Mouse (Mus musculus) E14TG2a.4 (cell line): ENCODE results near the gene Cldn3.

Source experiments
- H3K27me3 ChIP-seq: 2 replicates; pipeline ENCODE4 v1.6.1; 2014; ENCODE audit warnings: low read length, control low read depth; ENCODE audit not compliant: insufficient read depth
- H3K36me3 ChIP-seq: 2 replicates; pipeline ENCODE4 v1.6.1; 2014; ENCODE audit warnings: low read length, control low read depth; ENCODE audit not compliant: insufficient read depth
- H3K4me1 ChIP-seq: replicated peaks from 2 replicates; pipeline ENCODE4 v1.6.1; 2014; ENCODE audit warnings: low read depth, low read length, control low read depth
- H3K4me3 ChIP-seq: replicated peaks from 2 replicates; pipeline ENCODE4 v1.5.1; 2014; ENCODE audit warnings: mild to moderate bottlenecking, low read length
- H3K9me3 ChIP-seq: 2 replicates; pipeline ENCODE4 v1.6.1; 2014; ENCODE audit warnings: low read length, control low read depth
- CTCF ChIP-seq: conservative IDR thresholded peaks from 2 replicates; pipeline ENCODE4 v1.5.1; 2014; ENCODE audit warnings: low read length
- NANOG ChIP-seq: IDR thresholded peaks from 2 replicates; pipeline ENCODE4 v1.6.1; 2014; ENCODE audit warnings: borderline replicate concordance, low read length, mixed read lengths
- POU5F1 ChIP-seq: IDR thresholded peaks from 2 replicates; pipeline ENCODE4 v1.6.1; 2014; ENCODE audit warnings: low read length, borderline replicate concordance

Cldn3 gene

DNA sequence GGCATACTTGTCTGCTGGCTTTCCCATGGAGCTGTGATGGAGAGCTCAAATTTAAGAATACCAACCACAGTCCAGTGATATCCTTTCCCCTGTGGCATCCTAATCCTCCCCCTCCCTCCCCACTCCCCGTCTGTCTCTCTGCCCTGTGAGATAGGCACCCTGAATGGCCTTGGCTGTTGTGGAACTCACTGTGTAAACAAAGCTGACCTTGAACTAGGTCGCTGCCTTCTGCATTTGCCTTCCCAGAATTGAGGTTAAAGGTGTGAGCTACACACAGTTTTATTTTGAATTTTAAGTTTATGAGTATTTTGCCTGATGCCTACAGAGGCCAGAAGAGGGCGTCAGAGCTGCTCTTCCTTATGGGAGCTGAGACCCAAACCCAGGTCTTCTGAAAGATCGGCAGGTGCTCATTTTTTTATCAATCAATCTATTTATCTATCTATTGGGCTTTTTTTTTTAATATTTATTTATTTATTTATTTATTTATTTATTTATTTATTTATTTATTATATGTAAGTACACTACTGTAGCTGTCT is 30.3 kb downstream of the Cldn3 start:
- Histone ChIP-seq H3K4me1 (peaks cover 53% of the 10 kb centered on the region), H3K9me3 (no peaks in the 10 kb centered on the region), H3K27me3 (no peaks in the 10 kb centered on the region), H3K4me3 (no peak overlapping the region), H3K36me3 (peaks cover 8% of the 10 kb centered on the region)
- TF ChIP-seq NANOG (no peak), CTCF (peak; percentile 21)

DNA sequence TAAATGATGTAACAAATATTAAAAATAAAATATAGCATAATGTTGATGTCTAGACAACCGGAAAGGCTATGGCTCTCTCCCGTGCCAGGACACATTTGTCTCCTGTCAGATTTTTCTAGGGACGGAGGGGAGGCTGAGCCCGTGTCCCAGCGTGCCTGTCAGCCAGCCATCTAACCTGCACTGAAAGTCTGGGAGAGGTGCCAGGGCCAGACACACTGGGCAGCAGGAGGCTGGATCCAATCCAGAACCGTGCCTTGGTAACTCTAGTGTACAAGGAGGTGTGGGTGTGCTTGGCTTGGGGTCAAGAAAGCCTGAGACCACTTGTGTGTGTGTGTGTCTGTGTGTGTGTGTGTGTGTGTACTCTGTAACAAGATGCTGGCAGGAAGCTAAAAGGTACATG is 35.8 kb downstream of the Cldn3 start:
- Histone ChIP-seq H3K4me3 (no peak overlapping the region), H3K4me1 (peaks cover 53% of the 10 kb centered on the region), H3K9me3 (no peaks in the 10 kb centered on the region), H3K36me3 (no peaks in the 10 kb centered on the region), H3K27me3 (peaks cover 31% of the 10 kb centered on the region)
- TF ChIP-seq NANOG, result no peak
- TF ChIP-seq POU5F1, result no peak
- TF ChIP-seq CTCF, result no peak

GRCm38 (mm10) chr5:135023344-135024173 is 37.5 kb downstream of the Cldn3 start, which contains the start of gene Stx1a:
Gene Stx1a (plus strand): TSS chr5:135023482.
- Histone ChIP-seq H3K4me3 (peak within 1 kb of the TSS; percentile 93), H3K36me3 (no peaks in the 10 kb centered on the region), H3K9me3 (no peaks in the 10 kb centered on the region), H3K27me3 (peaks cover 32% of the 10 kb centered on the region), H3K4me1 (peaks cover 47% of the 10 kb centered on the region)
- TF ChIP-seq POU5F1, result no peak
- no peak for TF ChIP-seq CTCF
- no peak for TF ChIP-seq NANOG

GRCm38 (mm10) chr5:135024665-135025224 is 38.7 kb downstream of the Cldn3 start:
- Histone ChIP-seq H3K4me3 (peak overlapping the region; percentile 93), H3K9me3 (no peaks in the 10 kb centered on the region), H3K36me3 (no peaks in the 10 kb centered on the region), H3K27me3 (peaks cover 32% of the 10 kb centered on the region), H3K4me1 (peaks cover 54% of the 10 kb centered on the region)
- TF ChIP-seq CTCF, result no peak
- TF ChIP-seq POU5F1, result no peak
- TF ChIP-seq NANOG, result no peak

DNA sequence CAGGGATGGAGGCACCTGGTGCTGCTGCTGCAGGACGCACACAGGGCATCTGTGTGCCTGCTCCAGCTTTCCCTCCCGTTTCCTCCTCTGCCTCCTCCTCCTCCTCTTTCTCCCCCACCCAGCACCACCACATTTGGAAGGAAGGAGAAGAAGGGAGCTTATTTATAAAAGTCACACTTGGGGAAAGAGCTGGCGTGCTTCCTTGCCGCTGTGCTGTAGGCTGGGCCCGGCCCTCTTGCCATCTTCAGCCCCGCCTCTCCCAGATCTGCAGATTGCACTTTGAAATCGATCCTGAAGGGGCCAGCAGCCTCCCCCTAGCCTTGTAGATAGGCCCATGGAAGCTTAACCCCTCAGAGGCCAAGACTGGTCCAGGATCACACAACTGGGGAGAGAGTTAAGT is 39.9 kb downstream of the Cldn3 start:
- H3K27me3 ChIP-seq, result peaks cover 32% of the 10 kb centered on the region
- TF ChIP-seq CTCF, result peak; percentile 15; the same call in 1 of the 2 replicates
- no peak for TF ChIP-seq NANOG
- no peaks in the 10 kb centered on the region for H3K9me3 ChIP-seq
- peaks cover 61% of the 10 kb centered on the region for H3K4me1 ChIP-seq
- no peaks in the 10 kb centered on the region for H3K36me3 ChIP-seq
- no peak overlapping the region for H3K4me3 ChIP-seq

DNA sequence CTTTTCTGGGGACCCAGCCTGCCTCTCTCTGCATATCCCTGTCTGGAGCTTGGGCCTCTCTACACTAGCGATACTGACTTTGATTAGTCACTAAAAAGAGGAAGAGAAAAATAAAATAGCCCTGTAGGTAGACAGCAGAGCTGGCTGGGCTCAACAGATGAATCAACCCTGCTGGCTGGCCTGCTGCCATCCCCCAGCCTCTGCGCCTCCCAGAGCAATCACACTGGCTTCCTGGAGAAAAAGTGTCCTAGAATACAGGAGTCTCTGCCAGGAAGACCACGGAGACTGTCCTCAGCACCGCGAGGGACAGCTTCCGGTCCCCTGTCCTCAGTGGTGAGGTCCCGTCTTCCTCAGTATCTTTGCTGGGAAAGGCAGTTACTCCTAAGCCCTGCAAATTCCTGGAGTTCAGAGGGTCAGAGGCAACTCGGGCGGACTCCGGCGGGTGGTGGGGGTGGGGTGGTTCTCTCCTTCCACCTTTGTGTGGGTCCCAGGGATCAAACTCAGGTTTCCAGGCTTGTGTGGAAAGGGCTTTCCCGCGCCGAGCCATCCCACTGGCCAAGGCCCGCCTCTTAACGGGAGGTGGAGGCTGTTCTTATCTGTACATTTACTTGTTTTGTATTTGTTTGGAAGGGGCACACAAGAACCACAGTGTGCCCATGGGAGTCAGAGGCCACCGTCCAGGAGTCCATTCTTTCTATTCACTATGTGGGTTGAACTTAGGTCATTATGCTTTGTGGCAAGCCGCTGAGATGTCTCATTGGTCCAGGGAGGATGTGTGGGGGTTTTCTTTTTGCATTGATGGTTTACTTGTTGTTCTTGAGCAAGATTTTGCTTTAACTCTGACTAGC is 43.2 kb downstream of the Cldn3 start:
- Histone ChIP-seq H3K36me3 (no peaks in the 10 kb centered on the region), H3K4me3 (peak overlapping the region; percentile 41), H3K4me1 (peaks cover 56% of the 10 kb centered on the region), H3K27me3 (peaks cover 26% of the 10 kb centered on the region), H3K9me3 (peaks cover 3% of the 10 kb centered on the region; the same call in 1 of the 2 replicates)
- TF ChIP-seq NANOG (no peak), POU5F1 (no peak), CTCF (no peak)

DNA sequence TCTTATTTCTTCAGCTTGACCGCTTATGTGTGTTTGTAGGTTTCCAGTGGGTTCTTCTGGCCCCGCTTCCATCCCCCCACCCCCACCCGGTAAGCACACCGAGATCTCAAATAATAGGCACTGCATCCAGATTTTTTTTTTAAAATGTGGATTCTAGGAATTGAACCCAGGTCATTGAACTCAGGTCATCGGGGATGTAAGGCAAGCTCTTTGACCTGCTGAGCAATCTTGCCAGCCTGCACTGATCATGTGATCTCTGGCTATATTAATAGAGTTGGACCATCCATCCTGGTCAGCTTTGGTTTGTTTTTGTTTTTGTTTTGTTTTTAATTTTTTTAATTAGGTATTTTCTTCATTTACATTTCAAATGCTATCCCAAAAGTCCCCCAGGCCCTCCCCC is 46.6 kb downstream of the Cldn3 start:
- Histone ChIP-seq H3K4me3 (no peak overlapping the region), H3K9me3 (peaks cover 10% of the 10 kb centered on the region), H3K36me3 (no peaks in the 10 kb centered on the region), H3K27me3 (no peaks in the 10 kb centered on the region; the same call in 1 of the 2 replicates), H3K4me1 (peaks cover 56% of the 10 kb centered on the region)
- TF ChIP-seq POU5F1, result no peak
- no peak for TF ChIP-seq CTCF
- no peak for TF ChIP-seq NANOG

DNA sequence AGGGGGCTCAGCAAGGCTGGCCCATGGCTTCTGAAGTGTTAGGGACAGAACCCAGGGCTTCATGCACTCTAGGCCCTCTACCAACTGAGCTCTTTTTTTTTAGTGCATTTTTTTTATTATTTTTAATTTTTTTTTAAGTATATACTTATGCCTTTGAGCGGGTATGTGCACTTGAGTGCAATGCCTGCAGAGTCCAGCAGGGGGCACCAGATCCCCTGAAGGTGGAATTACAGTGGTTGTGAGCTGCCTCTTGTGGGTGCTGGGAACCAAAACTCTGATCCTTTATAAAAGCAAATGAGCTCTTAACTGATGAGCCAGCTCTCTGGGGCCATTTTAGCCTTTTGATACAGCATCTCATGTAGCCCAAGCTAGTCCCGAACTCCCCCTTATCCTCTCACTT is 48.6 kb downstream of the Cldn3 start:
- H3K9me3 ChIP-seq, result peaks cover 10% of the 10 kb centered on the region
- peaks cover 62% of the 10 kb centered on the region for H3K4me1 ChIP-seq
- H3K4me3 ChIP-seq, result no peak overlapping the region
- TF ChIP-seq POU5F1 (no peak), NANOG (no peak), CTCF (peak; percentile 82)
- H3K36me3 ChIP-seq, result peaks cover 15% of the 10 kb centered on the region; the same call in 1 of the 2 replicates
- H3K27me3 ChIP-seq, result no peaks in the 10 kb centered on the region
